Mouse (Mus musculus) forebrain, embryonic 13.5 days (tissue): ENCODE results near the gene Srp72. TPM values are rescaled to one million over a fixed set of nuclear protein-coding genes. Genes with fewer than 3 reads are reported as not detected.

Source experiments
- ATAC-seq: fragments of 200-750 bp; cut with Nextera tagmentation; 2 replicates; pipeline ENCODE4 v1.8.0; 2017
- H3K27ac ChIP-seq: fragments of 300-500 bp; sonication (generic); 2 replicates; pipeline ENCODE4 v1.5.1; 2015; ENCODE audit warnings: inconsistent platforms, mild to moderate bottlenecking, moderate library complexity
- H3K27me3 ChIP-seq: fragments of 300-500 bp; sonication (generic); 2 replicates; pipeline ENCODE4 v1.6.1; 2015; ENCODE audit warnings: mild to moderate bottlenecking, inconsistent platforms
- H3K36me3 ChIP-seq: fragments of 300-500 bp; sonication (generic); 2 replicates; pipeline ENCODE4 v1.6.1; 2015; ENCODE audit warnings: mild to moderate bottlenecking, inconsistent platforms; ENCODE audit not compliant: poor library complexity, severe bottlenecking
- H3K4me1 ChIP-seq: fragments of 300-500 bp; sonication (generic); 2 replicates; pipeline ENCODE4 v1.6.1; 2015; ENCODE audit warnings: inconsistent platforms
- H3K4me2 ChIP-seq: fragments of 300-500 bp; sonication (generic); 2 replicates; pipeline ENCODE4 v1.6.1; 2015; ENCODE audit warnings: inconsistent platforms, mild to moderate bottlenecking, moderate library complexity
- H3K4me3 ChIP-seq: fragments of 300-500 bp; sonication (generic); 2 replicates; pipeline ENCODE4 v1.5.1; 2015; ENCODE audit warnings: mild to moderate bottlenecking, inconsistent platforms
- H3K9ac ChIP-seq: fragments of 300-500 bp; sonication (generic); 2 replicates; pipeline ENCODE4 v1.6.1; 2015; ENCODE audit warnings: mild to moderate bottlenecking, inconsistent platforms
- H3K9me3 ChIP-seq: fragments of 300-500 bp; sonication (generic); replicated peaks from 2 replicates; pipeline ENCODE4 v1.6.1; 2016; ENCODE audit warnings: inconsistent platforms
- WGBS: fragments of 180-500 bp; shearing (Covaris S2); methylation state at CpG from one replicate; pipeline ENCODE4 v1.1.7; 2015; 5-methylcytosine and 5-hydroxymethylcytosine counted together
- polyA plus RNA-seq: library from polyadenylated mRNA; unstranded; fragments of >200 nt; fragmentation: Nextera tagmentation; extraction: Ambion mirVana; gene quantifications from 2 replicates; pipeline ENCODE4 v1.2.1, GENCODE M21; 2015

The Srp72 gene
- polyA plus RNA-seq, 1 experiment from 2014 or later, result 75.4 TPM

- H3K27me3 ChIP-seq, result no peaks in the 10 kb centered on the region
- WGBS, result 74% methylated on average over 3 of the region's 3 CpGs
- ATAC-seq, result no peak
Measured at GRCm38 (mm10) chr5:76973488-76973887, 995 bp upstream of the Srp72 start.

GRCm38 (mm10) chr5:76974207-76974553, 303 bp upstream of the Srp72 start:
- ATAC-seq, result peak; percentile 66
- Histone ChIP-seq H3K4me2 (peak overlapping the region; percentile 68), H3K9me3 (no peaks in the 10 kb centered on the region), H3K4me3 (peak overlapping the region; percentile 76), H3K4me1 (peaks cover 17% of the 10 kb centered on the region), H3K27ac (no peak overlapping the region), H3K9ac (peak overlapping the region; percentile 60), H3K36me3 (peaks cover 24% of the 10 kb centered on the region), H3K27me3 (no peaks in the 10 kb centered on the region)
- 4% methylated on average over 17 of the region's 17 CpGs for WGBS

More at GRCm38 (mm10) chr5:76973488-76973887, 995 bp upstream of the Srp72 start:
- H3K27ac ChIP-seq, result no peak overlapping the region
- H3K4me1 ChIP-seq, result peaks cover 17% of the 10 kb centered on the region
- peak overlapping the region; percentile 60 for H3K9ac ChIP-seq
- H3K4me2 ChIP-seq, result peak overlapping the region; percentile 68
- peaks cover 26% of the 10 kb centered on the region for H3K36me3 ChIP-seq
- no peaks in the 10 kb centered on the region for H3K9me3 ChIP-seq
- peak overlapping the region; percentile 76 for H3K4me3 ChIP-seq

GRCm38 (mm10) chr5:76975736-76976135, 1.3 kb downstream of the Srp72 start:
- H3K4me1 ChIP-seq, result peaks cover 17% of the 10 kb centered on the region
- H3K4me2 ChIP-seq, result peak overlapping the region; percentile 68
- 87% methylated on average over 8 of the region's 8 CpGs for WGBS
- no peak for ATAC-seq
- H3K4me3 ChIP-seq, result peak overlapping the region; percentile 76
- no peaks in the 10 kb centered on the region for H3K27me3 ChIP-seq
- H3K36me3 ChIP-seq, result peaks cover 29% of the 10 kb centered on the region
- peak overlapping the region; percentile 75; the same call in 1 of the 2 replicates for H3K9ac ChIP-seq
- no peaks in the 10 kb centered on the region for H3K9me3 ChIP-seq
- no peak overlapping the region for H3K27ac ChIP-seq

- ATAC-seq, result no peak
- 93% methylated on average over 11 of the region's 11 CpGs for WGBS
- Histone ChIP-seq H3K27ac (no peak overlapping the region), H3K27me3 (no peaks in the 10 kb centered on the region), H3K9me3 (no peaks in the 10 kb centered on the region), H3K9ac (no peak overlapping the region), H3K36me3 (peaks cover 77% of the 10 kb centered on the region), H3K4me3 (no peak overlapping the region), H3K4me1 (no peaks in the 10 kb centered on the region), H3K4me2 (no peak overlapping the region)
Measured at GRCm38 (mm10) chr5:76984015-76984414, 9.5 kb downstream of the Srp72 start.

- Histone ChIP-seq H3K27me3 (no peaks in the 10 kb centered on the region), H3K9me3 (no peaks in the 10 kb centered on the region), H3K9ac (no peak overlapping the region), H3K36me3 (peaks cover 84% of the 10 kb centered on the region), H3K4me2 (no peak overlapping the region), H3K4me1 (no peaks in the 10 kb centered on the region), H3K4me3 (no peak overlapping the region), H3K27ac (no peak overlapping the region)
- WGBS, result 96% methylated on average over 3 of the region's 3 CpGs
- no peak for ATAC-seq
Measured at GRCm38 (mm10) chr5:76990789-76991188, 16.3 kb downstream of the Srp72 start.

- Histone ChIP-seq H3K4me3 (no peak overlapping the region), H3K9ac (no peak overlapping the region), H3K36me3 (peaks cover 86% of the 10 kb centered on the region), H3K4me1 (no peaks in the 10 kb centered on the region), H3K4me2 (no peak overlapping the region), H3K9me3 (no peaks in the 10 kb centered on the region), H3K27ac (no peak overlapping the region), H3K27me3 (no peaks in the 10 kb centered on the region)
- no peak for ATAC-seq
- WGBS, result 93% methylated on average over 5 of the region's 5 CpGs
Measured at GRCm38 (mm10) chr5:76993174-76993814, 18.8 kb downstream of the Srp72 start.

GRCm38 (mm10) chr5:76998416-76998815, 23.9 kb downstream of the Srp72 start:
- Histone ChIP-seq H3K9me3 (0 out of 2 replicates have a peak, but pooled peaks cover 2% of the 10 kb centered on the region), H3K27ac (no peak overlapping the region), H3K4me1 (no peaks in the 10 kb centered on the region), H3K36me3 (peaks cover 66% of the 10 kb centered on the region), H3K9ac (no peak overlapping the region), H3K4me2 (no peak overlapping the region), H3K4me3 (no peak overlapping the region), H3K27me3 (no peaks in the 10 kb centered on the region)
- peak; percentile 61; the same call in 1 of the 2 replicates for ATAC-seq
- 47% methylated on average over 5 of the region's 5 CpGs for WGBS

GRCm38 (mm10) chr5:77001192-77001591, 26.7 kb downstream of the Srp72 start:
- H3K9ac ChIP-seq, result no peak overlapping the region
- 95% methylated on average over 17 of the region's 17 CpGs for WGBS
- H3K9me3 ChIP-seq, result 0 out of 2 replicates have a peak, but pooled peaks cover 2% of the 10 kb centered on the region
- H3K4me3 ChIP-seq, result no peak overlapping the region
- H3K4me2 ChIP-seq, result no peak overlapping the region
- H3K27ac ChIP-seq, result no peak overlapping the region
- no peak for ATAC-seq
- no peaks in the 10 kb centered on the region for H3K27me3 ChIP-seq
- H3K36me3 ChIP-seq, result peaks cover 39% of the 10 kb centered on the region
- no peaks in the 10 kb centered on the region for H3K4me1 ChIP-seq

- Histone ChIP-seq H3K36me3 (peaks cover 13% of the 10 kb centered on the region), H3K27me3 (no peaks in the 10 kb centered on the region), H3K27ac (no peak within 1 kb of the TSS), H3K4me2 (no peak within 1 kb of the TSS), H3K4me1 (no peaks in the 10 kb centered on the region), H3K9me3 (0 out of 2 replicates have a peak, but pooled peaks cover 2% of the 10 kb centered on the region), H3K4me3 (no peak within 1 kb of the TSS), H3K9ac (no peak within 1 kb of the TSS)
- ATAC-seq, result no peak
- 93% methylated on average over 6 of the region's 6 CpGs for WGBS
Measured at GRCm38 (mm10) chr5:77004051-77004821, 29.8 kb downstream of the Srp72 start, which contains the start of gene Arl9. Gene Arl9 (plus strand): TSS chr5:77004055.

- ATAC-seq, result no peak
- no peak overlapping the region for H3K4me3 ChIP-seq
- no peaks in the 10 kb centered on the region for H3K36me3 ChIP-seq
- no peak overlapping the region for H3K4me2 ChIP-seq
- 95% methylated on average over 9 of the region's 9 CpGs for WGBS
- no peak overlapping the region for H3K27ac ChIP-seq
- H3K9me3 ChIP-seq, result no peaks in the 10 kb centered on the region
- H3K27me3 ChIP-seq, result no peaks in the 10 kb centered on the region
- no peaks in the 10 kb centered on the region for H3K4me1 ChIP-seq
- H3K9ac ChIP-seq, result no peak overlapping the region
Measured at GRCm38 (mm10) chr5:77010352-77010751, 35.9 kb downstream of the Srp72 start.

GRCm38 (mm10) chr5:77011082-77011481, 36.6 kb downstream of the Srp72 start:
- Histone ChIP-seq H3K36me3 (no peaks in the 10 kb centered on the region), H3K27me3 (0 out of 2 replicates have a peak, but pooled peaks cover under 1% of the 10 kb centered on the region), H3K9ac (no peak overlapping the region), H3K4me2 (no peak overlapping the region), H3K4me1 (peaks cover under 1% of the 10 kb centered on the region; the same call in 1 of the 2 replicates), H3K4me3 (no peak overlapping the region), H3K27ac (no peak overlapping the region), H3K9me3 (no peaks in the 10 kb centered on the region)
- ATAC-seq, result no peak
- WGBS, result 75% methylated on average over 3 of the region's 3 CpGs

GRCm38 (mm10) chr5:77013171-77013570, 38.7 kb downstream of the Srp72 start:
- Histone ChIP-seq H3K9me3 (no peaks in the 10 kb centered on the region), H3K9ac (no peak overlapping the region), H3K4me3 (no peak overlapping the region), H3K36me3 (no peaks in the 10 kb centered on the region), H3K27ac (no peak overlapping the region), H3K27me3 (peaks cover 8% of the 10 kb centered on the region; the same call in 1 of the 2 replicates), H3K4me1 (peaks cover 4% of the 10 kb centered on the region; the same call in 1 of the 2 replicates), H3K4me2 (no peak overlapping the region)
- WGBS, result 83% methylated on average over 3 of the region's 3 CpGs
- ATAC-seq, result no peak
